Mouse (Mus musculus) intestine, embryonic 16.5 days (tissue): Measurements from ENCODE around the gene Dmac2. TPM values are rescaled to one million over a fixed set of nuclear protein-coding genes. Genes with fewer than 3 reads are reported as not detected.

Experiments used
- ATAC-seq: fragments of 200-750 bp; cut with Nextera tagmentation; 2 replicates; pipeline ENCODE4 v1.8.0; 2017; ENCODE audit warnings: moderate TSS enrichment, moderate library complexity
- H3K27ac ChIP-seq: fragments of 300-500 bp; sonication (generic); 2 replicates; pipeline ENCODE4 v1.5.1; 2014; ENCODE audit warnings: mild to moderate bottlenecking, low read length
- H3K27me3 ChIP-seq: fragments of 300-500 bp; sonication (generic); replicated peaks from 2 replicates; pipeline ENCODE4 v1.6.1; 2014; ENCODE audit warnings: low read length, control low read depth, mixed read lengths; ENCODE audit not compliant: control insufficient read depth, insufficient read depth
- H3K36me3 ChIP-seq: fragments of 300-500 bp; sonication (generic); 2 replicates; pipeline ENCODE4 v1.6.1; 2014; ENCODE audit warnings: low read length, control low read depth; ENCODE audit not compliant: control insufficient read depth, insufficient read depth
- H3K4me1 ChIP-seq: fragments of 300-500 bp; sonication (generic); 2 replicates; pipeline ENCODE4 v1.6.1; 2014; ENCODE audit warnings: low read length, control low read depth, mixed read lengths; ENCODE audit not compliant: control insufficient read depth, insufficient read depth
- H3K4me2 ChIP-seq: fragments of 300-500 bp; sonication (generic); 2 replicates; pipeline ENCODE4 v1.6.1; 2014; ENCODE audit warnings: low read depth, low read length, control low read depth
- H3K4me3 ChIP-seq: fragments of 300-500 bp; sonication (generic); 2 replicates; pipeline ENCODE4 v1.5.1; 2014; ENCODE audit warnings: mild to moderate bottlenecking, low read length
- H3K9ac ChIP-seq: fragments of 300-500 bp; sonication (generic); 2 replicates; pipeline ENCODE4 v1.6.1; 2014; ENCODE audit warnings: low read depth, low read length
- H3K9me3 ChIP-seq: fragments of 300-500 bp; sonication (generic); 2 replicates; pipeline ENCODE4 v1.6.1; 2016; ENCODE audit warnings: low read length, control low read depth; ENCODE audit not compliant: control insufficient read depth
- WGBS: fragments of 180-500 bp; shearing (Covaris S2); extraction: QIAGEN DNeasy Blood & Tissue Kit; methylation state at CpG from one replicate; pipeline ENCODE4 v1.1.7; 2014; 5-methylcytosine and 5-hydroxymethylcytosine counted together
- polyA plus RNA-seq: library from polyadenylated mRNA; unstranded; fragments of >200 nt; fragmentation: Nextera tagmentation; extraction: Ambion mirVana; gene quantifications from 2 replicates; pipeline ENCODE4 v1.2.1, GENCODE M21; 2015

The Dmac2 gene
- polyA plus RNA-seq, 1 experiment from 2014 or later, result 41.8 TPM

DNA sequence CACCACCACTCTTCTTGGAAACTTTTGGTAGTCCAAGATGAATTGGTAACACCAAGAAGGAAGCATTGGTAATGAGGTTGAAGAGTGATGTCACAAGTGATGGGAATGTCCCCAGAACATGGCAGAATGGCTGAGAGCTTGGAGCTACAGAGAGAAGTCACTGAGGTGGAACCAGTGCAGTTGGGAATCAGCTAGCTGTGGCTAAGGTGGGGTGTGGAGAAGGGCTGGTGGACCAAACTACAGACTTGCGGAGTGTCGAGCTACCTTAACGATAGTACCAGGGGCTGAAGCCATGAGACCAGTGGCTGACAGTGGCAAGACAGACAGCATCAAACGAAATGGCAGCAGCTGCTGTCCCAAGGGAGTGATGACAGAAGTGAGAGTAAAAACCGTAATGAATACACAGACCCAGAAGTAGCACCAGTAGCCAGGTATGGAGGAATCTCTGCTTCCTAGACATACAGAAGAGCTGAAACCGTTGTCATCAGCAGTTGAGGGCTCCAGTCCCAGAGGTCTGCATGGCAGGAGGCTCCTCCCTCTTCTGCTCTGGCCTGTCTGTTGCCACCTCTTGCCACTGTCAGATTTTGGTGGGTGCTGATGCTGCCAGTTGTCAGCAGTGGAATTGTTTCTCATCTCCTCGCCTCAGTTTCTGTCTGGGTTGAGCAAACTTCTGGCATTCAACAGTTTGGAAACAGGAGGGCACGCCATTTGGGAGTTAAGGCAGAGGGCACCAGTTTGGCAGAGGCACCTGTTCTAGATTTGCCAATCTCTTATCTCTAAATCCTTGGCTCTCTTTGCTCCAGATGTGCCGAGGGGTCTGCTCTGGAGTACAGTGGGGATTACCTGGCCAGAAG is 33.6 kb upstream of the Dmac2 start:
- no peaks in the 10 kb centered on the region for H3K9me3 ChIP-seq
- H3K27ac ChIP-seq, result no peak overlapping the region
- H3K4me3 ChIP-seq, result no peak overlapping the region
- no peak overlapping the region for H3K4me2 ChIP-seq
- WGBS, result 77% methylated on average over 9 of the region's 9 CpGs
- no peaks in the 10 kb centered on the region for H3K27me3 ChIP-seq
- no peak overlapping the region for H3K9ac ChIP-seq
- ATAC-seq, result no peak
- no peaks in the 10 kb centered on the region for H3K36me3 ChIP-seq
- H3K4me1 ChIP-seq, result no peaks in the 10 kb centered on the region

DNA sequence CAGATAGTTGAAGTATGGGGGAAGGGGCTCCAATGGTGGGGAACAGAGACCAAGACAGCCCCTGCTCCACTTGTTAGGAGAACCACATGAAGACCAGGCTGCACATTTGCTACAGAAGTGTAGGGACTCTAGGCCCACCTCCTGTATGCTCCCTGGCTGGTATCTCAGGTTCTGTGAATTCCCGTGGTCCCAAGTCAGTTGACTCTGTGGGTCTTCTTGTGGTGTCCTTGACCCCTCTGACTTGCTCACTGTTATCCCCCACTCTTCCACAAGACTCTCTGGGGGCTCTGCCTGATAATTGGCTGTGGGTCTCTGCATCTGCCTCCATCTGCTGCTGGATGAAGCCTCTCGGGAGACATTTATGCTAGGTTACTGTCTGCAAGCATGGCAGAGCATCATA is 28.0 kb upstream of the Dmac2 start:
- Histone ChIP-seq H3K4me3 (no peak overlapping the region), H3K36me3 (no peaks in the 10 kb centered on the region), H3K27ac (no peak overlapping the region), H3K9ac (no peak overlapping the region), H3K4me1 (no peaks in the 10 kb centered on the region), H3K27me3 (no peaks in the 10 kb centered on the region), H3K4me2 (no peak overlapping the region), H3K9me3 (no peaks in the 10 kb centered on the region)
- no peak for ATAC-seq
- 93% methylated on average over 2 of the region's 2 CpGs for WGBS

DNA sequence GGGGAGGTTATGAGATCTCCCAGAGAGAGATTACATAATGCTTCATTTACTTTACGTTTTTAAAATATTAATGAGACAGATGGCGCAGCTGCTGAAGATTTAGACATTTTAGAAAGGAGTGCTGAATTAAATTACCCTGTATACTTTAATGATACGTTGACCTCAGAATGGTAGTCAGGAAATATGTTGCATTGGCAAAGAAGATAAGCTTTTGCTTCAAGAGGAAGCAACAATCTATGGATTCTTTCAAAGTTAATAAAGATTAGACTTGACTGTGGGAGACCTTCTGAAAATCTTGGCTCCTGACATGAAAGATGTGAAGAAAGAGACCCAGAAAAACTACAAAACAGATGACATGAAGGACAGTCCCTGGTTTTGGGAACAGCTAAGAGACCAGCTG is 25.4 kb upstream of the Dmac2 start:
- H3K4me2 ChIP-seq, result no peak overlapping the region
- WGBS, result 77% methylated on average over 3 of the region's 3 CpGs
- no peak overlapping the region for H3K27ac ChIP-seq
- no peak for ATAC-seq
- no peak overlapping the region for H3K9ac ChIP-seq
- no peaks in the 10 kb centered on the region for H3K36me3 ChIP-seq
- no peaks in the 10 kb centered on the region for H3K27me3 ChIP-seq
- no peaks in the 10 kb centered on the region for H3K9me3 ChIP-seq
- no peaks in the 10 kb centered on the region for H3K4me1 ChIP-seq
- no peak overlapping the region for H3K4me3 ChIP-seq

DNA sequence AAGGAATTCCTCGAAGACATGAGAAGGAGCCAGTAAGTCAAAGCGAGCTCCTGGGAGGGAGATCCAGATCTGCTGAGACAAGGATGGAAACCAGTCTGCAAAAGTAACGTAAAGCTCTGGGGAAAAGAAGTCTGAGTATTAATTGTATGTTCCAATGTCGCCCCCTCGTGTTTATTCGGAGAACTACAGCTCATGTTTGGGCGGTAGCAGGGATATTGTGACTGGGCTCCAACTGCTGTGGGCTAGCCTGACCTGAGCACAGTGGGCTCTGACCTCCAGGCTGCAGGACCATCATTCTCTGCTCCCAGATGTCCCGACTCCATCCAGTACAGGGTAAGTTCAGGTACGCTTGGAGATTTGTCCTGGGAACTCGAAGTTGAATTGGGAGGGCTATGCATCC is 19.6 kb upstream of the Dmac2 start:
- WGBS, result 12% methylated on average over 10 of the region's 10 CpGs

DNA sequence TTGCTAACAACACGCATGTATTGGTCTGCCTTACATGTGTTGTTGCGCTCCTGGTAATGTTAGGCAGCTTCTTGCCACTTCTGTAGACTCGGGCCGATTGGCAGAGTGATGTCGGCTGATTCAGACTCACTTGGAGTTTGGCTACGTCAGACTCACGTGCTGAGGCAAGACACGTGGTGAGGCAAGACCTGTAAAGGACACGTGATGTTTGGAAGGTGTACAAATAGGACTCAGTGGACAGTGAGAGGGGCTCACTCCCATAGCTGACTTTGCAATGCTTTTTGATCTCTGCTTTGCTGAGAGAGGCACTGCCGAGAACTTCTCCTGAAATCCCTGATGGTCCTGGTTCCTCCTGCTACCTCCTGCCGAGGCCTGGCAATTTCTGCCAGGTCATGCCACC is 18.5 kb upstream of the Dmac2 start:
- Histone ChIP-seq H3K27me3 (no peaks in the 10 kb centered on the region), H3K27ac (no peak overlapping the region), H3K9me3 (no peaks in the 10 kb centered on the region), H3K9ac (no peak overlapping the region), H3K4me2 (no peak overlapping the region), H3K4me3 (no peak overlapping the region), H3K36me3 (no peaks in the 10 kb centered on the region), H3K4me1 (no peaks in the 10 kb centered on the region)
- no peak for ATAC-seq
- 83% methylated on average over 11 of the region's 11 CpGs for WGBS

More for the DNA sequence above, 19.6 kb upstream of the Dmac2 start:
- Histone ChIP-seq H3K4me3 (no peak overlapping the region), H3K27me3 (no peaks in the 10 kb centered on the region), H3K27ac (no peak overlapping the region), H3K9ac (no peak overlapping the region), H3K4me2 (no peak overlapping the region), H3K4me1 (no peaks in the 10 kb centered on the region), H3K9me3 (no peaks in the 10 kb centered on the region), H3K36me3 (no peaks in the 10 kb centered on the region)
- no peak for ATAC-seq

DNA sequence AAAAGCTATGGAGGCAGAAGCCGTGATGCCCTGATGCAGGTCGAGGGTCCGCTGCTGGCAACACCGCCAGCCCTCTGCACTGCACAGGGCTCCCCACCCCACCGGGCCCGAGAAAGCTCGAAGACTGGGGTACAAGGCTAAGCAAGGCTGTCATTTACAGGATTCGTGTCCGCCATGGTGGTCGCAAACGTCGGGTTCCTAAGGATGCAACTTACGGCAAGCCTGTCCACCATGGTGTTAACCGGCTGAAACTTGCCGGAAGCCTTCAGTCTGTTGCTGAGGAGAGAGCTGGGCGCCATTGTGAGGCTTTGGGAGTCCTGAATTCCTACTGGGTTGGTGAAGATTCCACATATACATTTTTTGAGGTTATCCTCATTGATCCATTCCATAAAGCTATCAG is 17.9 kb upstream of the Dmac2 start:
- ATAC-seq, result no peak
- H3K9ac ChIP-seq, result no peak overlapping the region
- no peaks in the 10 kb centered on the region for H3K36me3 ChIP-seq
- no peaks in the 10 kb centered on the region for H3K27me3 ChIP-seq
- 85% methylated on average over 16 of the region's 16 CpGs for WGBS
- no peak overlapping the region for H3K4me2 ChIP-seq
- no peak overlapping the region for H3K27ac ChIP-seq
- no peaks in the 10 kb centered on the region for H3K9me3 ChIP-seq
- H3K4me3 ChIP-seq, result no peak overlapping the region
- H3K4me1 ChIP-seq, result no peaks in the 10 kb centered on the region

DNA sequence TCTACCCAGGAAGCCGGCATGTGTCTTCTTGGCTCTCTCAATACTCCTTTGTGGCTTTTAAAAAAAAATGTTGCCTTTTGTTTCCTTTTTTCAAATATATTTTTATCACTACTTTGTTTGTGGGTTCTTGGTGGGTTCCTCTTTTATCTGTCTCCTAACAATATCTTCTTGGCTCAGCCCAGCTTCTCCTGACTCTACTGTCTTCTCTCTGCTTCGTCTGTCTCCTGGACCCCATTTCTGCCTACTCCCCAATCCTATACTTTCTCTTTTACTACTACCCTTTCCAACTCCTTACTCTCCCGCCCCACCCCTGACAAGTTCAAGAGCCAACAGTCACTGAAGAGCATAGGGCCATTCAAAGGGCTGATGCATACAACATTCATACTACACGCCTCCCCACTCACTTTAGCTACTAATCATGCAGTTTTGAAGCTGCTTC is 12.6 kb upstream of the Dmac2 start:
- WGBS, result 80% methylated on average over 4 of the region's 4 CpGs
- Histone ChIP-seq H3K27ac (no peak overlapping the region), H3K9ac (no peak overlapping the region), H3K9me3 (no peaks in the 10 kb centered on the region), H3K27me3 (no peaks in the 10 kb centered on the region), H3K4me1 (no peaks in the 10 kb centered on the region), H3K4me3 (no peak overlapping the region), H3K36me3 (no peaks in the 10 kb centered on the region), H3K4me2 (no peak overlapping the region)
- ATAC-seq, result no peak

DNA sequence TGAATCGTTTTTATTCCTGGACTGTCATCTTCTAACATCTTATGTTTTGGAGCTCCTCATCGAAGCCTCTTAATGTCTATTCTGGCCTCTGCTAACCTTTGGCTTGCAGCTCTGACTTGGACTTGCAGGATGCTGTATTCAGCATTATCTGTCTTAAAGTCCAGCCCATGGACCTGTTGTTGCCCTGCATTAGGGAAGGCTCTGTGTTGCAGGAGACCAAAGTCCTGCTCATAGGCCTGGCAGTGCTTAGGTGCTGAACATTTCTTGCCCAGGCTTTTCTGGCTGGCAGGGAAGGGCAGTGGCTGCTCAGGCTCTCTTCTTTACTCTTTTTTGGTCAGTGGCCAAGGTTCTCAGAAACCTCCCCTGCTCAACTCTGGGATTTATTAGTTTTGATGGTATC is 12.0 kb upstream of the Dmac2 start:
- WGBS, result 74% methylated on average over 2 of the region's 2 CpGs
- no peak overlapping the region for H3K9ac ChIP-seq
- no peaks in the 10 kb centered on the region for H3K4me1 ChIP-seq
- 0 out of 2 replicates have a peak, but pooled peaks have one; percentile 55 for ATAC-seq
- H3K27me3 ChIP-seq, result no peaks in the 10 kb centered on the region
- H3K27ac ChIP-seq, result no peak overlapping the region
- H3K36me3 ChIP-seq, result no peaks in the 10 kb centered on the region
- H3K4me3 ChIP-seq, result no peak overlapping the region
- H3K4me2 ChIP-seq, result no peak overlapping the region
- no peaks in the 10 kb centered on the region for H3K9me3 ChIP-seq

DNA sequence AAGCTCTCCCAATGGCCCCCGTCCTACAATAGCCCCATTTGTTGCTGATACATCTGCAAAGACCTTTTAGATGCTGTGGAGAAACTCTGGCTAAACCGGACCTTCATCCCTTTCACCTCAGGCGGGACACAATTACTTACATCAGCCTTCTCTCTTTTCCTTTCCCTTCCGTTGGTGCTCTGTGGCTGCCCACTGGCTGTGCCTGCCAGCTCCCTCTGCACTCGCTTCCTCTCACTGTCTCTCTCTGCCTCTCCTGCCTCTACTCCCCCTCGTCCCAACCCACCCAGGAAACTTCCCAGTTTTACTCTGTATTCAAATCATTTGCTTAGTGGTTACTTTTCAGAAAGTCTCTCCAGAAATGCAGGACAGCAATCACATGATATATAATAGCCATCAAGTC is 9.2 kb upstream of the Dmac2 start:
- Histone ChIP-seq H3K27me3 (no peaks in the 10 kb centered on the region), H3K36me3 (no peaks in the 10 kb centered on the region), H3K9me3 (no peaks in the 10 kb centered on the region), H3K4me2 (no peak overlapping the region), H3K4me1 (no peaks in the 10 kb centered on the region), H3K4me3 (no peak overlapping the region), H3K9ac (no peak overlapping the region), H3K27ac (no peak overlapping the region)
- ATAC-seq, result no peak
- 44% methylated on average over 6 of the region's 6 CpGs for WGBS

DNA sequence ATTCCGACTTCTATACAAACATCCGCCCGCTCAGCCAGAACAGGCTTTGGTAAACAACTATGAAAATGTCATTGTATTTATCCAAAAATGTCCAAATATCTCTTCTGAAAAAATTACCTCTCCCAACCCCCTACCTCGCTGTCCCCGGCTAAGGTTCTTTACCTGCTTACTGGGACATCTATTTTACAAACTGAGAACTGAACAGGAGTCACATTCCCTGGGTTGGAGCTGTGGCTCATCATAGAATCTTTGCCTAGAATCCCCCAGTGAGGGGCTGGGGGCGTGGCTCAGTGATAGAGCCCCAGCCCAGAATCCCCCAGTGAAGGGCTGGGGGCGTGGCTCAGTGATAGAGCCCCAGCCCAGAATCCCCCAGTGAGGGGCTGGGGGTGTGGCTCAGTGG is 7.7 kb upstream of the Dmac2 start:
- H3K4me3 ChIP-seq, result no peak overlapping the region
- no peaks in the 10 kb centered on the region for H3K36me3 ChIP-seq
- no peak overlapping the region for H3K9ac ChIP-seq
- no peak overlapping the region for H3K27ac ChIP-seq
- H3K27me3 ChIP-seq, result no peaks in the 10 kb centered on the region
- WGBS, result 40% methylated on average over 7 of the region's 7 CpGs
- no peaks in the 10 kb centered on the region for H3K9me3 ChIP-seq
- H3K4me2 ChIP-seq, result no peak overlapping the region
- ATAC-seq, result no peak
- H3K4me1 ChIP-seq, result 0 out of 2 replicates have a peak, but pooled peaks cover 3% of the 10 kb centered on the region
